Mouse (Mus musculus) left cerebral cortex, adult 2 months (tissue): ENCODE results near the gene Agap1. TPM values are rescaled to one million over a fixed set of nuclear protein-coding genes. Genes with fewer than 3 reads are reported as not detected.

Experiments
- DNase-seq, 2 experiments: peaks; one replicate each; pipeline ENCODE4 v3.0.0; 2021 to 2022; ENCODE audit warnings: low spot score in 2 of 2, mixed read lengths in 1 of 2; ENCODE audit errors: extremely low spot score in 1 of 2
- H3K27ac ChIP-seq: fragments of 200-600 bp; 2 replicates; pipeline ENCODE4 v1.8.1; 2022
- H3K4me3 ChIP-seq: fragments of 200-600 bp; 2 replicates; pipeline ENCODE4 v1.8.1; 2022
- CTCF ChIP-seq: fragments of 200-600 bp; IDR thresholded peaks from 2 replicates; pipeline ENCODE4 v1.8.1; 2022; ENCODE audit warnings: antibody characterized with exemption, mild to moderate bottlenecking, moderate library complexity
- intact Hi-C: fragments of 180-260 bp; cut with DNase I; formaldehyde crosslinking; loops from one replicate; pipeline ENCODE4 v1.15.1; 2025
- total RNA-seq, 2 experiments: library from RNA; stranded (reverse); gene quantifications; 2 replicates each; pipeline ENCODE4 v1.2.3; 2021

Agap1 gene
- total RNA-seq, 2 experiments from 2014 or later = 270 to 281 TPM

GRCm38 (mm10) chr1:89439351-89439750 lies 15.3 kb upstream of the Agap1 start:
- DNase-seq = no peak
- no peak overlapping the region for H3K4me3 ChIP-seq
- intact Hi-C loops = no loop called here
- TF ChIP-seq CTCF = no peak
- no peak overlapping the region for H3K27ac ChIP-seq

DNA sequence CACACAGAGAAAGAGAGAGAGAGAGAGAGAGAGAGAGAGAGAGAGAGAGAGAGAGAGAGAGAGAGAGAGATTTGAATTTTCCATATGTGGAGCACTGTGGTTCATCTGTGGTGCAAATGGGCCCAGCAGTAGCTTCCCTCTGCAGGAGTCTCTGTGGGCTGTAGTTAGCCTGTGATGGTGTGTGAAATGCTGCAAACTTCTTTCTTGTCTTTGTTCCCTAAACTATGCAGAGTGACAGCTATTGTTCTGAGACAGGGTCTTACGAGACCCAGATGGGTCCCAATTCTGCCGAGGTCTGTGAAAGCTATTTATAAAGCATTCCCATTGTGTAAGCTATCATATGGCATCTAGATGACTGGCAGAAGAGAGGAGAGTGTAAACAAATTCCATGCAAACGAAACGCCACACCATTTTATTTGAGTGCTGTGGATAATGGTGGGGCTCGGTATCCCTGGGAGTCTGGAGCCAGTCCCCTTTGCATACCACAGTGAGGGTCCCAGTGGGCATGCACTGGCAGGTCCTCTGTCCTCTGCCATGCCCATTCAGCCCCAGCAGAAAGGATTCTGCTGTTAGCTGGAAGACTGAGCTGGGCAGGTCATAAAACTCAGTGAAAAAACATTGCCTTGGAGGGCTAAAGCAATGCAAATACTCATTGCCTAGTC lies 13.2 kb upstream of the Agap1 start:
- Histone ChIP-seq H3K27ac (no peak overlapping the region), H3K4me3 (no peak overlapping the region)
- no peak for DNase-seq

GRCm38 (mm10) chr1:89443512-89443911 lies 11.1 kb upstream of the Agap1 start:
- intact Hi-C loops = no loop called here
- H3K4me3 ChIP-seq = no peak overlapping the region
- H3K27ac ChIP-seq = no peak overlapping the region
- no peak for TF ChIP-seq CTCF
- no peak for DNase-seq

More for the DNA sequence above, 13.2 kb upstream of the Agap1 start:
- intact Hi-C loops = no loop called here
- TF ChIP-seq CTCF = no peak

- no peak for TF ChIP-seq CTCF
- Histone ChIP-seq H3K27ac (no peak overlapping the region), H3K4me3 (no peak overlapping the region)
- intact Hi-C loops = no loop called here
- no peak for DNase-seq
Measured at GRCm38 (mm10) chr1:89444014-89444413, 10.6 kb upstream of the Agap1 start.

- no peak for TF ChIP-seq CTCF
- no peak overlapping the region for H3K4me3 ChIP-seq
- H3K27ac ChIP-seq = no peak overlapping the region
- intact Hi-C loops = loop anchor here (5.0 kb wide), 1 partner anchor 213 kb away; no protein-coding TSS in a partner anchor
- DNase-seq = no peak
Measured at GRCm38 (mm10) chr1:89450139-89450538, 4.5 kb upstream of the Agap1 start.

DNA sequence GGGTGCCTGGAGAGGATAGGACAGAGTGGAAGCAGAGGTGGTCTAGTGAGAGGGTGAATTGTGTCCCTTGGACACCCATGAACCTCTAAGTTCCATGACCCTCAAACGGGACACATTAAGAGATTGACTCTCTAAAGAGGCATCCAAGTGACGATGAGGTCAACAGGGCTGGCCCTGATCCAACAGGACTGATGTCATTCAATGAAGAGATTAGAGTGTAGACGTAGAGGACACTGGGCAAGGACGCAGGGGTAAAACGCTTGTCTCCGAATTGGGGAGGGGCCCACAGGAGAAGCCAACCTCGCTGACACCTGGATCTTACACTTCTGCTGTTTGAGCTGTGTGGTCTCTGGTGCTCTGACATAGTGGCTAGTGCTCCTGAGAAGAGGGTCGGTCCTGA lies 2.5 kb upstream of the Agap1 start:
- H3K4me3 ChIP-seq = no peak overlapping the region
- DNase-seq = no peak
- no peak for TF ChIP-seq CTCF
- intact Hi-C loops = loop anchor here (5.0 kb wide), 1 partner anchor 215 kb away; no protein-coding TSS in a partner anchor
- no peak overlapping the region for H3K27ac ChIP-seq

GRCm38 (mm10) chr1:89453666-89454065 lies 940 bp upstream of the Agap1 start:
- Histone ChIP-seq H3K27ac (peak overlapping the region; percentile 85), H3K4me3 (peak overlapping the region; percentile 84)
- DNase-seq = no peak
- no peak for TF ChIP-seq CTCF
- intact Hi-C loops = loop anchor here (2.0 to 5.0 kb wide), 3 partner anchors 37 to 216 kb away; no protein-coding TSS in a partner anchor

GRCm38 (mm10) chr1:89455421-89456091 lies 950 bp downstream of the Agap1 start:
- peak overlapping the region; percentile 70 for H3K27ac ChIP-seq
- intact Hi-C loops = loop anchor here (2.0 to 5.0 kb wide), 3 partner anchors 39 to 127 kb away; no protein-coding TSS in a partner anchor
- TF ChIP-seq CTCF = no peak
- H3K4me3 ChIP-seq = peak overlapping the region; percentile 84
- DNase-seq = peak; percentile 39 to 50

DNA sequence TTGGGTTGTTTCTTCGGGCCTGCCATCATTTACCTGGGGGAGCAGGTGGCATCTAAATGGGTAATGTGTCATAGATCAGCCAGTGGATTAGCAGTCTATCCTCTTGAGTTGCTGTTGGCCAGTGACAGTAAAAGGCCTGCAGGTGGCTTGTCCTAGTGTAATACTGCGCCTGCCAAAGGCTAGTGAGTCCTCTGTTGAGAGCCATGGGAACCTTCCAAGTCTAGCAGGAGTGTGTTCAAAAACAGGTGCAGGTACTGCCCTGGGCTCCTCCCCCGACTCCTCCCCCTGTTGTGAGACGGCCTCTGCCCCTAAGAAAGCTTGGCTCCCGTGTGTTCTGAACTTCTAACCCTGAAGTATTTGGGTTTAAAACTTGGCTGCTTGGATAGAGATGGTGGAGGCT lies 1.9 kb downstream of the Agap1 start:
- intact Hi-C loops = loop anchor here (5.0 kb wide), 1 partner anchor 126 kb away; no protein-coding TSS in a partner anchor
- no peak overlapping the region for H3K27ac ChIP-seq
- DNase-seq = no peak
- peak; percentile 3; the same call in 1 of the 2 replicates for TF ChIP-seq CTCF
- H3K4me3 ChIP-seq = peak overlapping the region; percentile 84

GRCm38 (mm10) chr1:89457126-89458031 lies 2.8 kb downstream of the Agap1 start:
- DNase-seq = no peak
- H3K27ac ChIP-seq = no peak overlapping the region
- intact Hi-C loops = loop anchor here (5.0 kb wide), 1 partner anchor 125 kb away; no protein-coding TSS in a partner anchor
- TF ChIP-seq CTCF = no peak
- no peak overlapping the region; the same call in 1 of the 2 replicates for H3K4me3 ChIP-seq

GRCm38 (mm10) chr1:89461881-89462280 lies 7.3 kb downstream of the Agap1 start:
- no peak for TF ChIP-seq CTCF
- no peak for DNase-seq
- intact Hi-C loops = no loop called here
- Histone ChIP-seq H3K4me3 (no peak overlapping the region), H3K27ac (no peak overlapping the region)
